Mouse (Mus musculus): Measurements from ENCODE around the gene Hoxd3.

DNA sequence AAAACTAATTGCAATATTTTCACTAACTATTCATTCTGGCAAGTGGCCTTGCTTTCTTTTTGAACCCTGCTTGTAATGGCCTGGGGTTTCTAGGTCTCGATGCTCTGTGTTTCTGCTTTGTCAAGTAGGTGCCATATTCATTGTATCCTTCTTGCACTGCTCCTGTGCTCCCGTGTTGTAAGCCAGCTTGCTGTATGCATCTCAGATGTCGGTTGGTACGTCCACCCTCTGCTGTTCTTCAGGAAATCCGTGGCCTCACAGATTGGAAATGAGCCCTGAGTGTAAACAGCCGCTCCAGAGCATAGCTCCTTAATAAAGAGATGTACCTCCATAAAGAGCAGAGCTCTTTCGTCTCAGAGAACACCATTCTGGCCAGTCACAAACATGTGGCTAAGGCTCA, 4.1 kb upstream of the Hoxd3 start:
- no peak for TF ChIP-seq CTCF (IDR thresholded peaks at IDR 0.05; ENCODE audit: borderline replicate concordance, control insufficient read depth, extremely low read depth, insufficient read depth, low read length, poor library complexity)
- TF ChIP-seq POLR2A (IDR thresholded peaks at IDR 0.05; ENCODE audit: control insufficient read depth, extremely low read depth, insufficient read depth, low read length, poor library complexity), result no peak
